Mouse (Mus musculus): ENCODE measurements at regions not wholly inside any gene's neighbourhood (a gene's known extent, or its start where the extent isn't known, plus 50 kb on each side); places are given as distances from the start of the nearest gene placed in this dataset.

- Histone ChIP-seq H3K9ac (ENCODE audit: control insufficient read depth, low read depth, low read length, poor library complexity, severe bottlenecking) (no peak overlapping the region), H3K4me1 (ENCODE audit: control insufficient read depth in 1 of 2, insufficient read depth in 2 of 2, low read length in 2 of 2) (no peaks in the 10 kb centered on the region), H3K27me3 (ENCODE audit: control insufficient read depth in 1 of 2, insufficient read depth in 2 of 2, low read length in 2 of 2) (no peaks in the 10 kb centered on the region), H3K27ac (ENCODE audit: control insufficient read depth, low read depth, low read length) (no peak overlapping the region), H3K9me3 (replicated peaks; ENCODE audit: insufficient read depth, low read length) (no peaks in the 10 kb centered on the region), H3K4me3 (ENCODE audit: control insufficient read depth in 1 of 2, insufficient read depth in 1 of 2, low read depth in 2 of 2, low read length in 2 of 2) (no peak overlapping the region), H3K36me3 (ENCODE audit: control insufficient read depth in 1 of 2, insufficient read depth in 2 of 2, low read length in 2 of 2) (no peaks in the 10 kb centered on the region), H3K79me2 (ENCODE audit: control insufficient read depth, insufficient read depth, low read length, poor library complexity) (no peaks in the 10 kb centered on the region)
- DNase-seq (ENCODE audit: low read depth, low spot score), result no peak
- TF ChIP-seq CTCF (IDR thresholded peaks at IDR 0.05 in 2 of 3, conservative IDR thresholded peaks at IDR 0.05 in 1 of 3; ENCODE audit: control insufficient read depth in 1 of 3, insufficient read depth in 1 of 3, low read depth in 2 of 3, low read length in 3 of 3, poor library complexity in 1 of 3, severe bottlenecking in 1 of 3), result no peak
- no peak for TF ChIP-seq HCFC1 (IDR thresholded peaks at IDR 0.05; ENCODE audit: low read depth, low read length)
- no peak for TF ChIP-seq MAFK (IDR thresholded peaks at IDR 0.05; ENCODE audit: borderline replicate concordance, low read depth, low read length)
- no peak for TF ChIP-seq ZC3H11A (IDR thresholded peaks at IDR 0.05; ENCODE audit: low read depth, low read length)
- TF ChIP-seq POLR2AphosphoS5 (IDR thresholded peaks at IDR 0.05; ENCODE audit: borderline replicate concordance, low read depth, low read length), result no peak
- no peak for TF ChIP-seq MAX (IDR thresholded peaks at IDR 0.05; ENCODE audit: low read length)
- TF ChIP-seq GABPA (IDR thresholded peaks at IDR 0.05; ENCODE audit: low read depth, low read length), result no peak
- TF ChIP-seq MYB (IDR thresholded peaks at IDR 0.05; ENCODE audit: low read depth, low read length), result no peak
- no peak for TF ChIP-seq NRF1 (IDR thresholded peaks at IDR 0.05; ENCODE audit: insufficient read depth, low read depth, low read length, poor library complexity, severe bottlenecking)
- no peak for TF ChIP-seq MEF2A (IDR thresholded peaks at IDR 0.05; ENCODE audit: extremely low read depth, insufficient replicate concordance, low read depth, low read length, poor library complexity, severe bottlenecking)
Observed at GRCm38 (mm10) chr3:136439350-136439749, 113.5 kb upstream of the Bank1 start.

GRCm38 (mm10) chr3:136434407-136434806, 108.5 kb upstream of the Bank1 start:
- no peaks in the 10 kb centered on the region for H3K9me3 ChIP-seq (replicated peaks; ENCODE audit: insufficient read depth, low read length)
- H3K27ac ChIP-seq (ENCODE audit: control insufficient read depth, low read depth, low read length), result no peak overlapping the region
- no peak overlapping the region for H3K9ac ChIP-seq (ENCODE audit: control insufficient read depth, low read depth, low read length, poor library complexity, severe bottlenecking)
- no peaks in the 10 kb centered on the region for H3K79me2 ChIP-seq (ENCODE audit: control insufficient read depth, insufficient read depth, low read length, poor library complexity)
- no peak overlapping the region for H3K4me3 ChIP-seq (ENCODE audit: control insufficient read depth in 1 of 2, insufficient read depth in 1 of 2, low read depth in 2 of 2, low read length in 2 of 2)
- no peaks in the 10 kb centered on the region for H3K4me1 ChIP-seq (ENCODE audit: control insufficient read depth in 1 of 2, insufficient read depth in 2 of 2, low read length in 2 of 2)
- no peak for DNase-seq (ENCODE audit: low read depth, low spot score)
- no peak for TF ChIP-seq MAX (IDR thresholded peaks at IDR 0.05; ENCODE audit: low read length)
- H3K27me3 ChIP-seq (ENCODE audit: control insufficient read depth in 1 of 2, insufficient read depth in 2 of 2, low read length in 2 of 2), result no peaks in the 10 kb centered on the region
- H3K36me3 ChIP-seq (ENCODE audit: control insufficient read depth in 1 of 2, insufficient read depth in 2 of 2, low read length in 2 of 2), result no peaks in the 10 kb centered on the region

GRCm38 (mm10) chr3:136432072-136432471, 106.2 kb upstream of the Bank1 start:
- H3K9ac ChIP-seq (ENCODE audit: control insufficient read depth, low read depth, low read length, poor library complexity, severe bottlenecking), result no peak overlapping the region
- H3K4me1 ChIP-seq (ENCODE audit: control insufficient read depth in 1 of 2, insufficient read depth in 2 of 2, low read length in 2 of 2), result no peaks in the 10 kb centered on the region
- no peaks in the 10 kb centered on the region for H3K36me3 ChIP-seq (ENCODE audit: control insufficient read depth in 1 of 2, insufficient read depth in 2 of 2, low read length in 2 of 2)
- H3K27ac ChIP-seq (ENCODE audit: control insufficient read depth, low read depth, low read length), result no peak overlapping the region
- H3K27me3 ChIP-seq (ENCODE audit: control insufficient read depth in 1 of 2, insufficient read depth in 2 of 2, low read length in 2 of 2), result no peaks in the 10 kb centered on the region
- no peaks in the 10 kb centered on the region for H3K79me2 ChIP-seq (ENCODE audit: control insufficient read depth, insufficient read depth, low read length, poor library complexity)
- H3K4me3 ChIP-seq (ENCODE audit: control insufficient read depth in 1 of 2, insufficient read depth in 1 of 2, low read depth in 2 of 2, low read length in 2 of 2), result no peak overlapping the region
- TF ChIP-seq NRF1 (IDR thresholded peaks at IDR 0.05; ENCODE audit: insufficient read depth, low read depth, low read length, poor library complexity, severe bottlenecking), result no peak
- no peak for TF ChIP-seq ELF1 (IDR thresholded peaks at IDR 0.05; ENCODE audit: low read depth, low read length)
- no peak for TF ChIP-seq GABPA (IDR thresholded peaks at IDR 0.05; ENCODE audit: low read depth, low read length)
- TF ChIP-seq ZMIZ1 (IDR thresholded peaks at IDR 0.05; ENCODE audit: low read depth, low read length), result no peak
- no peak for TF ChIP-seq MAFK (IDR thresholded peaks at IDR 0.05; ENCODE audit: borderline replicate concordance, low read depth, low read length)
- no peak for TF ChIP-seq POLR2A (IDR thresholded peaks at IDR 0.05; ENCODE audit: control insufficient read depth in 1 of 2, insufficient read depth in 1 of 2, low read depth in 1 of 2, low read length in 2 of 2, poor library complexity in 1 of 2)
- no peak for TF ChIP-seq ETS1 (IDR thresholded peaks at IDR 0.05; ENCODE audit: low read depth, low read length)
- TF ChIP-seq CTCF (IDR thresholded peaks at IDR 0.05 in 2 of 3, conservative IDR thresholded peaks at IDR 0.05 in 1 of 3; ENCODE audit: control insufficient read depth in 1 of 3, insufficient read depth in 1 of 3, low read depth in 2 of 3, low read length in 3 of 3, poor library complexity in 1 of 3, severe bottlenecking in 1 of 3), result no peak
- TF ChIP-seq TAL1 (IDR thresholded peaks at IDR 0.05; ENCODE audit: low read length), result no peak
- no peak for TF ChIP-seq ZKSCAN1 (IDR thresholded peaks at IDR 0.05; ENCODE audit: low read depth, low read length)
- no peak for TF ChIP-seq USF2 (IDR thresholded peaks at IDR 0.05; ENCODE audit: borderline replicate concordance in 1 of 2, insufficient read depth in 1 of 2, low read depth in 1 of 2, low read length in 2 of 2)
- no peak for TF ChIP-seq ZC3H11A (IDR thresholded peaks at IDR 0.05; ENCODE audit: low read depth, low read length)
- H3K9me3 ChIP-seq (replicated peaks; ENCODE audit: insufficient read depth, low read length), result no peaks in the 10 kb centered on the region
- DNase-seq (ENCODE audit: low read depth, low spot score), result no peak
